Mouse (Mus musculus) hindbrain, embryonic 16.5 days (tissue): ENCODE data around the gene Tle3. TPM values are rescaled to one million over a fixed set of nuclear protein-coding genes. Genes with fewer than 3 reads are reported as not detected.

Experiments
- ATAC-seq: fragments of 200-750 bp; cut with Nextera tagmentation; 2 replicates; pipeline ENCODE4 v1.8.0; 2017; ENCODE audit warnings: moderate TSS enrichment, moderate library complexity
- H3K27ac ChIP-seq: fragments of 300-500 bp; sonication (generic); 2 replicates; pipeline ENCODE4 v1.5.1; 2014; ENCODE audit warnings: low read depth, mild to moderate bottlenecking, control low read depth, low read length, moderate library complexity
- H3K27me3 ChIP-seq: fragments of 300-500 bp; sonication (generic); replicated peaks from 2 replicates; pipeline ENCODE4 v1.6.1; 2014; ENCODE audit warnings: low read length; ENCODE audit not compliant: control insufficient read depth, insufficient read depth
- H3K36me3 ChIP-seq: fragments of 300-500 bp; sonication (generic); 2 replicates; pipeline ENCODE4 v1.6.1; 2014; ENCODE audit warnings: mild to moderate bottlenecking, low read length, moderate library complexity, mixed read lengths; ENCODE audit not compliant: control insufficient read depth, insufficient read depth
- H3K4me1 ChIP-seq: fragments of 300-500 bp; sonication (generic); 2 replicates; pipeline ENCODE4 v1.6.1; 2014; ENCODE audit warnings: low read depth, low read length; ENCODE audit not compliant: control insufficient read depth, insufficient read depth
- H3K4me2 ChIP-seq: fragments of 300-500 bp; sonication (generic); 2 replicates; pipeline ENCODE4 v1.6.1; 2014; ENCODE audit warnings: mild to moderate bottlenecking, low read length, control low read depth, moderate library complexity
- H3K4me3 ChIP-seq: fragments of 300-500 bp; sonication (generic); 2 replicates; pipeline ENCODE4 v1.5.1; 2014; ENCODE audit warnings: mild to moderate bottlenecking, low read length, control low read depth, moderate library complexity
- H3K9ac ChIP-seq: fragments of 300-500 bp; sonication (generic); 2 replicates; pipeline ENCODE4 v1.6.1; 2014; ENCODE audit warnings: low read depth, mild to moderate bottlenecking, control low read depth, low read length, moderate library complexity
- H3K9me3 ChIP-seq: fragments of 300-500 bp; sonication (generic); 2 replicates; pipeline ENCODE4 v1.6.1; 2014; ENCODE audit warnings: mild to moderate bottlenecking, low read length, moderate library complexity; ENCODE audit not compliant: control insufficient read depth
- WGBS: fragments of 180-500 bp; shearing (Covaris S2); extraction: QIAGEN DNeasy Blood & Tissue Kit; methylation state at CpG from one replicate; pipeline ENCODE4 v1.1.7; 2014; 5-methylcytosine and 5-hydroxymethylcytosine counted together
- polyA plus RNA-seq: library from polyadenylated mRNA; unstranded; fragments of >200 nt; fragmentation: Nextera tagmentation; extraction: Ambion mirVana; gene quantifications from 2 replicates; pipeline ENCODE4 v1.2.1, GENCODE M21; 2015

The Tle3 gene
- polyA plus RNA-seq, 1 experiment from 2014 or later: 19.5 TPM

DNA sequence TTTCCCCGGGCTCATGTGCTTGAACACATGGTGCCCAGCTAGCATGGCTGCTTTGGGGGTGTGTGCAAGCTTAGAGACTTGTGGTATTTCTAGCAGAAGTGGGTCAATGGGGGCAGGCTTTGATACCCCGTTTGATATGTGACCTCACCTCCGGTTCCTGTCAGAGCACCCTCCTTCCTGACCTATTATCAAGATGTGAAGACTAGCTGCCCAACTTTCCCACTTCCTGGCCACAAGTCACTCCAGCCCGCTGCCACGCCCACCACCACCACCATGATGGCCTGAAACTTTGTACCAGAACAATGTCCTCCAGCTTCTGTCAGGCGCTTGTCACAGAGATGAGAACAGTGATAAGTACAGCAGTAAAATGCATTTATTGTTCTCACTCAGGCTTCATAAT is 54.9 kb downstream of the Tle3 start:
- Histone ChIP-seq H3K9ac (no peak overlapping the region), H3K27ac (no peak overlapping the region), H3K4me2 (no peak overlapping the region), H3K9me3 (no peaks in the 10 kb centered on the region), H3K4me1 (no peaks in the 10 kb centered on the region), H3K27me3 (peaks cover 3% of the 10 kb centered on the region; the same call in 1 of the 2 replicates), H3K4me3 (no peak overlapping the region), H3K36me3 (no peaks in the 10 kb centered on the region)
- WGBS: 92% methylated on average over 6 of the region's 6 CpGs
- ATAC-seq: no peak

DNA sequence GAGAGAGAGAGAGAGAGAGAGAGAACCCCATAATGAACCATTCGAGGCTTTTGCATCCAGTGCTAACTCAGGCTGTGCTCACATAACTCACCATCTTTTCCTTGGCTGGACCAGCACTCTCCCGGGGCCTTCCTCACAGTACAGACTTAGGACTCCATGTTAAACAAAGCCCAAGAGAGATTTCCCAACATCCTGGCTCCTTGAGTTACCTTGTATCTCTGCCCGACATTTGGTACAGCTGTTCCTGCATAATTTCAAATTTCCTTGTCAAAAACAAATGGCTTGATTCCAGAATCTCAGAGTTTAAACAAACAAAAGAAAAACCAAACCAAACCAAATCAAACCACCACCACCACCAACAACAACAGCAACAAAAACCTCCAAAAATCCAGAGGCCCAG is 55.7 kb downstream of the Tle3 start:
- WGBS: 81% methylated on average over 3 of the region's 3 CpGs
- no peaks in the 10 kb centered on the region for H3K36me3 ChIP-seq
- H3K9me3 ChIP-seq: no peaks in the 10 kb centered on the region
- no peak overlapping the region for H3K4me2 ChIP-seq
- no peak overlapping the region for H3K9ac ChIP-seq
- H3K27me3 ChIP-seq: peaks cover 3% of the 10 kb centered on the region; the same call in 1 of the 2 replicates
- H3K4me3 ChIP-seq: no peak overlapping the region
- H3K4me1 ChIP-seq: no peaks in the 10 kb centered on the region
- no peak for ATAC-seq
- no peak overlapping the region for H3K27ac ChIP-seq

DNA sequence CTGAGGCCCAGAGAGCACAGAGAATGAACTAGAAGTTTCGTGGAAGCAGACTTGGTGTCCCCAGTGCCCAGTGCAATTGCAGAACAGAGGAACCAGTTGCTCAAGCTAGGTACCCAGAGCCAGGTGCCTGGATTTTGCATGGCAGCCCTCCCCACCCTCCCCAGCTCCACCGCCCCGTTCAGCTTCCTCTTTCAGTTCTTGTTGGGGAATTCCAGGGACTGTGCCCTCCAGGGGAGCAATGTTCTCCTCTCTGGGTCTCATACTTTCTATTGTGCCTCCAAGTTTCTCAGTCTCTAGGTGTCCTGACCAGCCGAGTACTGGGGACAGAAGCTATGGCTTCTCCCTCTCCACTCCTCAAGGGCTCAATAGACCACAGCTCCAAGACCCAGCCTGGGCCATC is 59.7 kb downstream of the Tle3 start:
- Histone ChIP-seq H3K27me3 (no peaks in the 10 kb centered on the region; the same call in 1 of the 2 replicates), H3K9me3 (no peaks in the 10 kb centered on the region), H3K4me3 (no peak overlapping the region), H3K36me3 (no peaks in the 10 kb centered on the region), H3K27ac (no peak overlapping the region), H3K4me1 (peaks cover 8% of the 10 kb centered on the region), H3K9ac (no peak overlapping the region), H3K4me2 (no peak overlapping the region)
- ATAC-seq: no peak
- 93% methylated on average over 4 of the region's 4 CpGs for WGBS

- Histone ChIP-seq H3K27ac (no peak overlapping the region), H3K36me3 (no peaks in the 10 kb centered on the region), H3K27me3 (no peaks in the 10 kb centered on the region; the same call in 1 of the 2 replicates), H3K4me1 (peaks cover 8% of the 10 kb centered on the region), H3K4me3 (no peak overlapping the region), H3K4me2 (no peak overlapping the region), H3K9me3 (no peaks in the 10 kb centered on the region), H3K9ac (no peak overlapping the region)
- no peak for ATAC-seq
- 63% methylated on average over 2 of the region's 2 CpGs for WGBS
Measured at GRCm38 (mm10) chr9:61433206-61433605, 61.0 kb downstream of the Tle3 start.

- Histone ChIP-seq H3K4me3 (no peak overlapping the region), H3K27me3 (no peaks in the 10 kb centered on the region; the same call in 1 of the 2 replicates), H3K4me2 (no peak overlapping the region), H3K27ac (no peak overlapping the region), H3K36me3 (no peaks in the 10 kb centered on the region), H3K9me3 (no peaks in the 10 kb centered on the region), H3K4me1 (peaks cover 8% of the 10 kb centered on the region), H3K9ac (no peak overlapping the region)
- 12% methylated on average over 11 of the region's 11 CpGs for WGBS
- peak; percentile 84 for ATAC-seq
Measured at GRCm38 (mm10) chr9:61434062-61434461, 61.9 kb downstream of the Tle3 start.

DNA sequence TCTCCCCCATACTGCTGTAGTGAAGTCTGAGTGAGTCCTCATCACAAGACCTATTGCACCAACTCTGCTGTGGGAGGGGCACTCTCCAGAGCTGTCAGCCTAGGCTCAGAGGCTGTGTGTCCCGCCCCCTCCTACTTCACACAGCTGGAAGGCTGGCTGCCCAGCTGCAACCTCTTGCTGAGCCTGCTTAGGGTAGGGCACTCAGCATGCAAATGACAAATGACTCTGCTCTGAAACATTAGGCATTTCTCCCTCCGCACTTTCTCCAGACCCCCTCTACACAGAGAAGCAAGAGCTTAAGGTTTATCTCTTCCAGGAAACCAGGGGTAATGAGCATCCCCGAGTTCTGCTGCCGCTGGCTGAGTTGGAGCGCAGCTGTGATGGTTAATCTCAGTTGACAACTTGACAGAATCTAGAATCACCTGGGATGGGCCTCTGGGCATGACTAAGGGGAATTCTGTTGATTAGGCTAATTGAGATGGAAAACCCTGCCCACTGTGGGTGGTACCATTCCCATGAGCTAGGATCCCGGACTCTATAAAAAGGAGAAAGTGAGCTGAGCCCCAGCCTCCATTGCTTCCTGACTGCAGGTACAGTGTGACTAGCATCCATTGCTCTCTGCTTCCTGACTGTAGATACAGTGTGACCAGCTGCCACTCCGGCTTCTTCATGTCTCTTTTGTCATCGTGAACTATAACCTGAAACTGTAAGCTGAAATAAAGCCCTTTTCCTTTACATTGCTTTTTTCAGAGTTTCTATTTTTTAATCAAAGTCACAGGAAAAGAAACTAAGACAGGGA is 63.2 kb downstream of the Tle3 start:
- Histone ChIP-seq H3K9me3 (no peaks in the 10 kb centered on the region), H3K27ac (no peak overlapping the region; the same call in 1 of the 2 replicates), H3K4me3 (no peak overlapping the region), H3K4me2 (no peak overlapping the region), H3K4me1 (peaks cover 8% of the 10 kb centered on the region), H3K27me3 (peaks cover 4% of the 10 kb centered on the region; the same call in 1 of the 2 replicates), H3K9ac (no peak overlapping the region), H3K36me3 (no peaks in the 10 kb centered on the region)
- ATAC-seq: no peak
- 31% methylated on average over 8 of the region's 8 CpGs for WGBS

DNA sequence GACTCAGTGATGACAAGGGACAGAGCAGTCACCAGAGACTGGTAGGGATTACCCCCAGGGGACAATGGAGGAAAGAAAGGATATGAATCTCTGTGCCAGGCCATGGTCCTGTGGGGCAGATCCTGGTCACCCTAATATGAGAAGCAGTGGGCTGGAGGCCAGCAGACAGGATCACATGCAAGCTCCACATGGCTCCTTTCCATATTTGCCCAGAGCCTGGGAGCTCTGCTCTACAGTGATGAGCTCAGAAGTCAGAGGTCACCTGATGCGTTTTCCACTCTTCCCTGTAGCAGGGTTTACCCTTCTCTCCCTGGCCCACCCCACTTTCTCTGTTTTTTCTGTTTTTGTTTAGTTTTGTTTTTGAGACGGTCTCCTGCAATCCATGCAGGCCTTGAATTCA is 63.9 kb downstream of the Tle3 start:
- Histone ChIP-seq H3K4me3 (no peak overlapping the region), H3K9me3 (no peaks in the 10 kb centered on the region), H3K4me1 (peaks cover 11% of the 10 kb centered on the region), H3K9ac (no peak overlapping the region), H3K36me3 (no peaks in the 10 kb centered on the region), H3K27ac (no peak overlapping the region), H3K27me3 (0 out of 2 replicates have a peak, but pooled peaks cover 4% of the 10 kb centered on the region), H3K4me2 (no peak overlapping the region)
- 72% methylated on average over 2 of the region's 2 CpGs for WGBS
- no peak for ATAC-seq

- Histone ChIP-seq H3K4me1 (peaks cover 18% of the 10 kb centered on the region), H3K27me3 (0 out of 2 replicates have a peak, but pooled peaks cover 4% of the 10 kb centered on the region), H3K9ac (no peak overlapping the region), H3K9me3 (no peaks in the 10 kb centered on the region), H3K4me2 (no peak overlapping the region), H3K27ac (no peak overlapping the region), H3K36me3 (no peaks in the 10 kb centered on the region), H3K4me3 (no peak overlapping the region)
- no peak for ATAC-seq
- 90% methylated on average over 6 of the region's 6 CpGs for WGBS
Measured at GRCm38 (mm10) chr9:61436761-61437160, 64.6 kb downstream of the Tle3 start.

GRCm38 (mm10) chr9:61439092-61439491 is 66.9 kb downstream of the Tle3 start:
- H3K4me2 ChIP-seq: no peak overlapping the region
- H3K27ac ChIP-seq: no peak overlapping the region
- no peak for ATAC-seq
- H3K9ac ChIP-seq: no peak overlapping the region
- H3K4me3 ChIP-seq: no peak overlapping the region
- H3K9me3 ChIP-seq: no peaks in the 10 kb centered on the region
- H3K27me3 ChIP-seq: 0 out of 2 replicates have a peak, but pooled peaks cover 6% of the 10 kb centered on the region
- H3K36me3 ChIP-seq: no peaks in the 10 kb centered on the region
- H3K4me1 ChIP-seq: peaks cover 18% of the 10 kb centered on the region
- WGBS: 59% methylated on average over 6 of the region's 6 CpGs
